Comparison of ENCODE assay signal across 12 mouse cellular contexts in genomic region chr9:23000200-23000599, GRCm38 (mm10).
"Had no signal": no experiment of that assay in that cellular context is flagged by ENCODE, and none has a peak within 500 bp of the region (broad histone marks: within the 10 kb centered on the region; RNA-seq: fewer than 3 reads in every experiment).

No protein-coding gene starts in this region.

- H3K36me3 ChIP-seq: kidney, embryonic 15.5 days; liver, embryonic 13.5 days had no signal

- H3K9me3 ChIP-seq: kidney, embryonic 15.5 days; liver, embryonic 13.5 days had no signal

- H3K9ac ChIP-seq: kidney, embryonic 15.5 days; liver, embryonic 13.5 days had no signal

- DNase-seq: kidney, postnatal 10 days; kidney, postnatal 36 days; layer of hippocampus, adult 9-11 months; liver, embryonic 13.5 days; lung, adult 2 months; lung, postnatal 14 days; lung, postnatal 4 days; midbrain, embryonic 14.5 days; thymus, postnatal 25 days had no signal

- H3K27ac ChIP-seq: kidney, embryonic 15.5 days; liver, embryonic 13.5 days; stomach, postnatal 0 days had no signal

- H3K4me3 ChIP-seq: kidney, embryonic 15.5 days; liver, embryonic 13.5 days had no signal

- H3K27me3 ChIP-seq: kidney, embryonic 15.5 days; liver, embryonic 13.5 days had no signal

- H3K4me1 ChIP-seq: liver, embryonic 13.5 days had no signal

- H3K4me2 ChIP-seq: kidney, embryonic 15.5 days; liver, embryonic 13.5 days; midbrain, embryonic 11.5 days had no signal
